Mouse (Mus musculus): ENCODE results near the gene Slc47a2.
"Not testable (repeated sequence)": the region's sequence is repeated elsewhere in the genome, so short reads cannot be mapped to it uniquely, and the experiment has no call there.

Slc47a2 gene

DNA sequence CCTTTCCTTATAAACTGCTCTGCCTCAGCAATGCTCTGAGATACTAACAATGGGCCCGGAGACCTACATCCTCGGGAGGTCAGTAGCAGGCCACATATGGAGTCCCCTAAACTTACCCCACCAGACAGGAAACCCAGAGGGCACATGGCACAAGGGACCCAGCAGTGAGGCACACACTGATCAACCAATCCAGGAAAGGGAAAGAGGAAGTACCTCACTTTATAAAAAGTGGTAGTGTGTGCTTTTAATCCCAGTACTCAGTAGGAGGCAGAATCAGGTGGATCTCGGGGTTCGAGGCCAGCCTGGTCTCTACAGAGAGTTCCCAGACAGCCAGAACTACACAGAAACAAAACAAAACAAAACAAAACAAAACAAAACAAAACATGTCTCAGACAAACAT, 2.3 kb downstream of the Slc47a2 start:
- DNase-seq, result no peak

DNA sequence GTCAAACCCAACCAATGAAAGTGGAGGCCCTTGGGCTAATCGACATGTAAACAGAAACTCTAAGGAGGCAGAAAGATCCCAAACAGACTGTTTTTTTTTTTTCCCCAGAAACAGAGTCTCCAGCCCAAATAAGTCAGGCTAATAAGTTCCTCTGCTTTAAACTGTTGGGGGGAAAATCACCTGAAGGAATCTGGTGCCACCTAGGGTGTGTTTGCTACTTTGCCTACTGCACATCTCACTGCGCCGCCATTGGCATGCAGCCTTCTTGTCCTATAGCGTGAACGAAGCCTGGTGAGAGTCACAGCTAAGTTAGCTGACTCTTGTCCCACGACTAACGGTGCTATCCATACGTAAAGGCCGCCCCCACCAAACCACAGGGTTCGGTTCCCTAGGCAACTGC, 5.1 kb downstream of the Slc47a2 start:
- DNase-seq, result no peak

DNA sequence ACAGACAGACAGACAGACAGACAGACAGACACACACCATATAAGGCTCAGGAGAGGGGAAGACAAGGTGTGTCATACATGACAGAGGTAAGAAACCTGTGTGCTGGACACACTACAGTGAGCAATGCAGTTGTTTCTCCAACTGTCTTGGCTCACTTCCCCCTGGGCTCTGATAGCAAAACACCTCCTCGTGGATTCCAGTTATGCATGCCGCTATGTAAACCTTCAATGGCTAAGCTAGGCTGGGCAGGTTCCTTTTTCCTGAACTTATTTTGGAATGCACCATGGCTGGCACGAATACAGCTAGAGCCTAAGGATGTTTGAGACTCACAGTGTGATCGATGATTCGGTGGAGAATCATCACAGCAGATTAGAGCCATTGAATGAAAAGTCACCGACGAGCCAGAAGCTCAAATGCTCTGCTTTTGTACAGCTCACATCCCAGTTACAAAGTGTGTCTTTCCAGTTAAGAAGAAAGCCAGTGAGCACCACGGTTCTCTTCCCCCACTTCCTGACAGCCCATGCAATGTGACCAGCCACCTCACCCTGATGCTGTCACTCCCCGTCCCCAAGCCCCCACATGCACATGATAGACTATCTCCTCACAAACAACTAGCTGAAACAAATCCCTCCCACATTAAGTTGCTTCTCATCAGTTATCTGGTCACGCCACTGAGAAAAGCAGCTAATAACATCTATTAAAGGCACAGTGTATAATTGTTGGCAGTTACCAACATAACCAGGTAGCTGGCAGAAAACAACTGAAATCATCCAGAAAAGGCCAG, 21.6 kb downstream of the Slc47a2 start:
- no peak for DNase-seq

DNA sequence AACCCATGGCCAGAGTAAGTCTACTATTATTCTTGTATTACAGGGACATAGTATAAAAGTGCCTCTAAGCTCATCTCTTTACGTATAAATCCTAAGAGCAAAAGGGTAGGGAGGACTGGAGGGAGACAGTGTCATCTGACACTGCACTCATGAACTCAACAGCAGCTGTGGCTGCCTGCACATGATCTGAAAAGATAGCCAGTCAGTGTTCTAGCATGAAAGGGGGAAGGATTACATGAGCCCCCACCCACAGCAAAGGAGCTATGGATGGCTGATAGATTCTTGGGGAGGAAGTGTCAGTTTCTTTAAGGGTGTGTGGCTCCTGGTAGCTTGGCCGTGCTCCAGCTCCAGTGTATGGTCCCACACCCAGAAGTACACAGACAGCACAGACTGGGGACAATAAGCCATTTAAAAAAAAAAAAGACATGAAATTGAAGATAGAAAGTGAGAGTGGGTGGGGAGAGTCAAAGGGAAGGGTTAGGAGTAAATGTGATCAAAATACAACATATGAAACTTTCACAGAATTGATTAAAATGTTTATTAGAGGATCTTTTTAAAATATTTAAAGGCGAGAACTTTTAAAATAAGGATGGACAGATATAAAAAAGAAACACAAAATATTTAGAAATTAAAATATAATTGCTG, 22.6 kb downstream of the Slc47a2 start:
- DNase-seq, result no peak

DNA sequence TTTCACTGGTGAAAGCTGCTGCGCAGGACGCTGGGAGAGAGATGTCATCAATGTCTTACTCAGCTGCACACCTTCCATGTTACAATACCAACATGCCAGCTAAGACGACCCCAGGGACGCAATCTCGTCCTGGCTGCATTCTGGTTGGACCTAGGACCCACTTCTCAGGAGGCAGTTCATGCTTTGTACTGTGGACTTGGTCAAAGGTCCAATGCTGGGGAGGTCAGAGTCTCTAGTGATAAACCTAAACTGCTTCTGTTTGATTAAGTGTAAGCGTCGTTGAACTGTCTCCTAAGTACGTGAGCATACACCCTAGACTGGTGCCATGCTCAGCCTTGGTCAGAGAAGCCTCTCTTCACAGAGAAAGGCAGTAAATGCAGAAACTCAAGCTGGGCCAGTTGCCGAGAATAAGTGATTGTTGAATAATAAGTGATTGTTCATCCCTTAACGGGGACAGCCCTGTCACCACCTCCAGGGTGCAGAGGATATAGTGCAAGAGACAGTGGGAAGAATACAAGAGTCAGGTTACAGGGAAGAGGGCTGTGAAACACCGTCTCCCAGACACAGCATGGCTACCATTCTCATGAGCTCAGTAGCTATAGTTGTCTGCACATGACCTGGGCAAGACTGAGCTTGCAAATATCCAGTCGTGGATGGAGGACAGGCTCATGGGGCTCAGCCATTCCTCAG, 23.3 kb downstream of the Slc47a2 start:
- DNase-seq, result no peak

DNA sequence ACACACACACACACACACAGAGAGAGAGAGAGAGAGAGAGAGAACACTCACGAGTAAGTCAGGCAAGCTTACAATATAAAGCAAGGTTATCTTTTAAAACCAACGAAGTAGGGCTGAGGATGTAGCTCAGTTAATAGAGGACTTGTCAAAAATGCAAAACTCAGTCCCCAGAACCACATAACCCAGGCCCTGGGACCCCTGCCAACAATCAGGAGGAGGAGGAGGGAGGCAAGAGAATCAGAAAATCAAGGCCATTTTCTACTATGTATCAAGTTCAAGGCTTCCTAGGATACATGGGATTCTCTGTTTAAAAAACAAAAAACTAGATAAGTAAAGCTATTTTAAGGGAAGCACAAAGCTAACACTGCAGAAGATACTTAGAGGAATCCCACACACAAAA, 25.8 kb downstream of the Slc47a2 start:
- DNase-seq, result no peak

DNA sequence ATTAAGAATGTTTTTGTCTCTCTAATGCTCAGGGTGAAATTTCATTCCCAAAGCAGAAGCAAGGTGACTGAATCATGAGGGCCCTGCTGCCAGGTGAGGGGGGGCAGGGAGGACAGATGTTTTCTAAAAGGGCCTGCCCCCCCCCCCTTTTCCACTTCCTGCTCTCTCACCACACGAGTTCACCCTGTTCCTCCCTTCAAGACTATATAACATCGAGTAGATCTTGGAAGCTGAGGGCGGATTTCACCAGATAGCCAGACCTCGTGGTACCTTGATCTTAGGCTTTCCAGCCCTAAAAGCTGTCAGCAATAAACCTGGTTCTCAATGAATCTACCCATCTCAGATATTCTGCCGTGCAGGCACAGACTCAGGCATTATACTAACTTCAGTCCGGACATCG, 32.3 kb downstream of the Slc47a2 start:
- no peak for DNase-seq

DNA sequence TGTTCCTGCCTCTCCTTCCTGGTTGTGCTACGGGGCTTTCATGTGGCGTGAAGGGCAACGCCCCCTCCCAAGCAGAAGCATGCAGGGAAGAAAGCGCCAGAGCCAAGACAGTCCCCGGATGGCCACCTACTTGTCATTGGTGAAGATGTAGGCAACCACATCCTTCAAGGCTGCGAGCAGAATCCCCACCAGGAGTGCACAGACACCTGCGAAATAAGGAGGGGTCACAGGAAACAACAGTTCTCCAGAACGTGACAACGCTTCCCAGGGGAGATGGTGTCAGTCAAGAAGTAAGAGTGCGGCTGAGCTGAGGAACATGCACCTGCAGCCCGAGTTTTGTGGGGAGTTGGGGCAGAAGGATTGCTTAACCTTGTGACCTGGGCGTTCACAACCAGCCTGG, 32.8 kb downstream of the Slc47a2 start:
- no peak for DNase-seq

DNA sequence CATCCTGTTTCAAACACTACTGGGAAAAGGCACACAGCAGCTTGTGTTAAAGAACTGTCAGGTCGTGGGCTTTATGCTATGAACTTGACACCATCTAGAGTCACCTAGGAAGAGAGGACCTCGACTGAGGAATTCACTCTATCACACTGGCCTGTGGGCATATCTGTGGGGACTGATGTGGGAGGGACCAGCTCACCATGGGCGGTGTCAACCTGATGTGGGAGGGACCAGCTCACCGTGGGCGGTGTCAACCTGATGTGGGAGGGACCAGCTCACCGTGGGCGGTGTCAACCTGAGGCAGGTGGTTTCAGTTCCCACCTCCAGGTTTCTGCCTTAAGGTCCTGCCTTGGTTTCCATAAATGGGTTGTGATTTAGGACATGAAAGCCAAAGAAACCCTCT, 34.9 kb downstream of the Slc47a2 start:
- no peak for DNase-seq

DNA sequence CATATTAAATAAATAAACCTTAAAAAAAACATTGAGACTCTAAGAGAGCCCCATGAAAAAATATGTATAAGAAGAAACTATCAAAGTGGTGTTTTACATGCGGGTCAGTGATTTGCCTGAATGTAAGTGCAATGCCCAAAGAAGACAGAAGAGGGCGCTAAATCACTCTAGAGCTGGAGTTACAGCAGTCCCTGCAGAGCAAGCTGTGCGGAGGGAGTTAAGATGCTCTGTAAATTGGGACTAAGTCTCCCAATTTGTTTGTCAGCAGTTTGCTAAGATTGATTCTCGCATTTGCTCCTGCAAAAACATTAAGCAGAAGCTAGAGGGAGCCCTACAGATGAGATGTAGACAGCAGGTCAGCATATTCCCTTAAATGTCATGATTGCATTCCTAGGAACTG, 37.3 kb downstream of the Slc47a2 start:
- no peak for DNase-seq

DNA sequence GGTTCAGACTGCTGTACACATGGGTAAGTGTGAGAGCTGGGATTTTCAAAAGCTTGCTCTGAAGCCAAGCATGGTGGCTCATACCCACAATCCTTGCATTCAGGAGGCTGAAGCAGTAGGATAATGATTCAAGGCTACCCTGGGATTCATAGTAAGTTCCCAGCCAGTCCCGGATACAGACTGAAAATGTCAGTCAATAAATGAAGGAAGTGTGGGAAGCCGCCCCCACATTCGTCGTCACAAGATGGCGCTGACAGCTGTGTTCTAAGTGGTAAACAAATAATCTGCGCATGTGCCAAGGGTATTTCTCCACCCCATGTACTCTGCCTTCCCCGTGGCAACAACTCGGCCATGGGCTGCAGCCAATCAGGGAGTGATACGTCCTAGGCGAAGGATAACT, 38.1 kb downstream of the Slc47a2 start:
- DNase-seq, result not testable (repeated sequence)

DNA sequence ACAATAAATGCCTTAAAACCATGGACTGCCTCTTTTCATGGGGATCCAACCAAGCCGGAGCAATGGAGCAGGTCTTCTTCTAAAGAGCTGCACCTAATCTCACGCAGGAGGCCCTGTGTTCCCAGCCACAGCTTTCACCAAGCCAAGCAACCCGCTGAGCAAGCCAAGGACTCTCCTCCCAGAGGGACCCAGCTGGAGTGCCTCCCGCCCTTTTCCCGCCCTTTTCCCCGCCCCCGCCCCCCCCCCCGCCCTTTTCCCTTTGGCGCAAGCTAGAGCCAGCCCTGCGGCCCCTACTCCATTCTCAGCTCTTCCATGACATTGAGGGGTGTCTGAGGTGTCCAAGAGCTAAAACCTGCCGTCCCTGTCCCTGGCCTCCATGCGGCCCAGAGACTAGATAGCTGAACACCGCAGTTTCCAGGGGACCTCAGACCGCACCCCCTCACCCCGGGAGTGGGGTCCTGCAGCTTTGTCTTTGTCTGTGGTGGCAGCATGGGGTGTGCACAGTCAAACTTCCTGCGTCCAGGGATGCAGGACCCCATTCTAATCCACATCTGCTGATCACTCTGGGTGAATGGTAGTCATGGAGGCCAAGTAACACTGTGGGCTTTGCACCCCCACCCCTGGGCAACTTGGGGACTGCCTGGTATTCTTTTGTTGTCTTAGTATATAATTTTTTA, 41.8 kb downstream of the Slc47a2 start:
- DNase-seq, result no peak

DNA sequence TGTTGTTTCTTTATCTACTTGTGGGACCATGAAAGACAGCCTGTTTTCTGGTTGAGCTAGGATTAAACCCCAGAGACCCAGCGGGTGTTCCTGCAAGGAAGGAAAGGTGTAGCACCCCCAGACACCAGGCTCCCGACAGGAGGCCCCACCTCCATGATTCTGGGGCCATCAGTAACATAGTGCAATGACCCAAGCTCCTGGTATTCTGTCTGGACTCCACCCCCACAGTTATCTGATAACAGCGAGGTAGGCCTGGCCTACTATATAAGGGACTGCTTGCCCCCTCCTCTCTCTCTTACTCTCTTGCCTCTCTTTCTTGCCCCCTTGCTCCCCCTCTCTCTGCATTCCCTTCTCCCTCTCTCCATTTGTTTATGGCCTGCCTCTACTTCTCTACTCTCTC, 42.5 kb downstream of the Slc47a2 start:
- DNase-seq, result no peak

DNA sequence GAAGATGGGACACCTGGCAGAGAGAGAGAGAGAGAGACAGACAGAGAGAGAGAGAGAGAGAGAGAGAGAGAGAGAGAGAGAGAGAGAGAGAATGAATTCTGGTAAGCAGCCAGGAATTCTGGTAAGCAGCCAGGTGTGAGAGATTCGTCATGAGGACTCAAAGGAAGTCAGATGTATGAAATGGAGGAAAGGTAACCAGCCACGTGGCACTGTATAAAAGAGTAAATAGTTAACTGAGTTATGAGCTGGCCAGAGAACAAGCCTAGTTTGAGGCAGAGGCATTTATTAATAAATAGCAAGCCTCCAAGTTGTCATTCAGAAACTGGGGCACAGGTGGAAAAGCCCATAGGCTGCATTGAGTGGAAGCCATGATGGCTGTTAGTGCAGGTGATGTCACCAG, 44.8 kb downstream of the Slc47a2 start:
- no peak for DNase-seq

DNA sequence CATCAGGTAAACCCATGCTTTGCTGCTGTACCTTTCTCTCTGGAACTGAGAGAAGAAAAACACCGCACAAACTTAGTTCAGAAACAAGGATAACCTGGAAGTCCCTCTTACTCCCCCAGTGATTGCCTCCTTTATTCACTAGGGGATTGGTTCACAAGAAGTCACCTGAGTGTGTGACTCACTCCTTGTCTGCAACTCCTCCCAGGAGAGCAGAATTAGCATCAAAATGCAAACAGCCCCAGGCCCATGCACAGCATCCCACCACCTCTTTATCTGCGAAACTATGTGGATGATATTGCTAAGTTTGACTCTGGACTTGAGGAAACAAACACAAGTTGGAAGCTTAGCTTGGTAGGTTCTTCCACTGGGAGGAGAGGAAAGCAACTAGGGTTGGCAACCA, 45.3 kb downstream of the Slc47a2 start:
- DNase-seq, result no peak

DNA sequence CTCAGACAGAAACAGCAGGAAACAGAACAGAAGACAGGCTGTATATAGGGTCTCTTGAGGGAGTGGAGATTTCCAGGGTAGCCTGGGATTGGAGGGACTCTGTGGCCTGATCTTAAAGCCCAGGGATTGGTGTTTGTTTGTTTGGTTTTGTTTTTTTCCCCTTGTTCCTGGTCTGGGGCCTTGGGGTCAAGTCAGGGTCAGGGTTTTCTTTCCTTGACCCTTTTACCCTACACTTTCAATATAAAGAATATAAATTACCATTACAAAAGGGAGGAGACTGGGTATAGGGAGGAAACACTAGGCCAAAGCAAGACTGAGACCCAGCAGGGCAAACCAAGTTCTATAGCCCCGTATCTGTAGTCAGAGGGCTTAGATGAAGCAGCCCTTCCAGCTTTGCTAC, 46.1 kb downstream of the Slc47a2 start:
- no peak for DNase-seq

DNA sequence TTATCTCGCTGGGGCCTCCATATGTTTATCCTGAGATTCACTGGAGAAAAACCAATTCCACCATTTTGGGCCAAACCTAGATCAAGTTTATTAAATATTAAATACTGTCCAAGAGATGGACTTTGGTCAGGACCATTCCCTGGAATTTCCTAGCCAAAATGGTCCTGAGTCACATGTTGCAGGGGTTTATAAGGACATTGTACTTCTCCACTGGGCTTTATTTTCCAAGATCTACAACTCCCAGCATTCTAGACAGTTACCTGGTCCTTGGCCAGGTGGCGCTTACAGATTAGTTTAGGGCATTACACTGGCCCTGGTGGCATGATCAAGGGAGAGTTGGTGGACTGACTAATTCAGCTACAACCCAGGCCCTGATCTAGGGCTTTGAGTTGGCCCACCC, 47.1 kb downstream of the Slc47a2 start:
- DNase-seq, result no peak

DNA sequence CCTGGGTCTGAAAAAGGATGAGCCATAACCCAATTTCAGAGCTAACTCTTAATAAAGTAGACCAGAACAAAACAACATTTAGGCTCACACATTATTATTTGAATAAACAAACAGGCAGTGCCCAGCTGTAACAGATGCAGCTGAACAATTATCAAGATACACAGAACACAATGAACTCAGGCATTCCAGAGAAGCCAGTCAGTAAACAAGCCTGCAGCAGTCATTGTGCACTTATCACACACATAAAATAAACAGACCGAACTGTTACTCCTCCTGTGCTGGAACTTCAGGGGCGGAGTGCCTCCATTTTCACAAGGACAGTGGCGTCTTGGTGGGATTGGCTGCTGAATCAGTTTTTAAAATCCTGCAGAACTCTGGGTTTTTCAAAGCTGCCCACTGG, 48.2 kb downstream of the Slc47a2 start:
- DNase-seq, result no peak

DNA sequence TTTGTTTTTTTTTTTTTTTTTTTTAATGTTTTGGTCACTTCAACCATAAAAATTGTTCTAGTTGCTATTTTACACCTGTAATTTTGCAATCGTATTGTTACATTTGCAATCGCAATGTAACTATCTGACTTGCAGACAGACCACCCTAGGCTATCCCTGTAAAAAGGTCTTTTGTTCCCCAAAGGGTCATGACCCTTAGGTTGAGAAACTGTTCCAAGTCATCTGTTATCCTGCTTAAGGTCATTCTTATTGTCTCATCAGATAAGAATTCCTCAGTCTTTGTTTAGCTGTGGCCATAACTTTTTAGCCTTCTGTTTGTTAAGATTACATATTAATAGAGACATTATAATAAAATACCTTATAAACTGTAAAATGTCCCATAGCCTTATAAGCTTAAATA, 49.4 kb downstream of the Slc47a2 start:
- no peak for DNase-seq

DNA sequence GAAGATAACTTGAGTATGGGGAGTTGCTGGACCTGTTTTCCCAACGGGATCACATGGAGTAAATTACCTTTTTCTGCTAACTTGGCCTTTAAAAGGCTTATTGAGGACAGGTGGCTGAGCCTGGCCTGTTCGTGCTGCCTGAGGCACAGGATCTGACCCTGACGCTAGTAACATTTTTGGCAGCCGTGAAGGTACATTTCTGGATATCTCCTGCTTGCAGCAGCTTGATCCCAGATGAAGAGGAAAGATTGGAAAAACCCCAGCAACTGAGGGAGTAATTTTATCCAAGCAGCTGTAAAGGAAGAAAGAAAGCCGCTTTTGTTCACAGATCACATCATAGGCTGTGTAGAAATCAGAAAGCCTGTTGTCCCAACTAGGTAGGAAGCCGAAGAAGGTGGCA, 58.3 kb downstream of the Slc47a2 start:
- DNase-seq, result no peak

DNA sequence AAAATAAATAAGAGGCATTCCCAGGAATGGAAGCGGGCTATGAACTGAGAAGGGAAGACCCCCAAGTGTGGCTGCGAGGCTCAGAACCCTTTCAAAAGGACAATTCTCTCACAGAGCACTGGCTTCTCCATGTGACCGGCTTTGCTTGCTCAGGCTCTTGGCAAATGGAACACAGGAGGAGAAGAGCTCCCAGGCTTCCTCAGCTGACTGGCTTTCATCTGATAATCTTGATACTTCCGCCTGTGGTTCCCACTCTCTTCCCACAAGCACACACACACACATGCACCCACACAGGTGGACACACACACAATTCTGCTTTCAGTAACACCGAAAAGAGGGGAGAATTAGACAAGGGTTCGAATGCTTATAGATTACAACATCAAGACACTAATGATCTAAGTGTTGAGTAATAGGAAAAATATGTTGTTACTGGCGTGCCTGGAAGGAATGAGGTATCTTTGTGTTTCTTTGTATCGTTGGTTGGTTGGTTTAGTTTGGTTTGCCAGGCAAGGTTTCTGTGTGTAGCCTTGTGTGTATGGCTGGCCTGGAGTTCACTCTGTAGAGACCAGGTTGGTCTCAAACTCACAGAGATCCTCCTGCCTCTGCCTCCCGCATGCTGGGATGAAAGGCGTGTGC, 59.1 kb downstream of the Slc47a2 start:
- no peak for DNase-seq

DNA sequence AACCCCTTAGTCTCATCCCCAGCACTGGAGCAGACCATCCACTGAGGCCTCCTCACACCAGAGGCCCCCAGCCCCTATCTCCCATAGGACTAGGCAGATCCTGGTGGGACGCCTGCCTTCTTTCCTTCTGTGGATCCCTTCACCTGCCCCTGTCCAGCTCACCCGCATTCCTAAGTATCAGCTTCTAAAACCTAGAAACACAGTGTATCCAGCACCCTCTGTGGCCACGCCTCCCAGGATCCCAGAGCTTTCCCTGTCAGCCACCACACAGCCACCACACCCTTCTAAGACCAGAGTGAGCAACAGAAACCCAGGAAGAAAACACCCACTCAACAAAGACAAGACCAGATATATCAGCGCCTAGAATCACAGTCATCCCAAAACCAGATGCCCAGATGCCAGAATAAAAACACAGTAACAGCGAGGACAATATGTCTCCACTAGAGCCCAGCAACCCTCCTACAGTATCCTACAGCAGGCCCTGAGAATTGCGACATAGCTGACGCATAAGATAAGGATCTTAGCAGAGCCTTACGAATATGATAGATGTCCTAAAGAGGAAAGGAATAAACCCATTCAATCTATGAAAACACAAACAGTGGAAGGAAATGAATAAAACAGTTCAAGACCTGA, 64.1 kb downstream of the Slc47a2 start:
- no peak for DNase-seq

DNA sequence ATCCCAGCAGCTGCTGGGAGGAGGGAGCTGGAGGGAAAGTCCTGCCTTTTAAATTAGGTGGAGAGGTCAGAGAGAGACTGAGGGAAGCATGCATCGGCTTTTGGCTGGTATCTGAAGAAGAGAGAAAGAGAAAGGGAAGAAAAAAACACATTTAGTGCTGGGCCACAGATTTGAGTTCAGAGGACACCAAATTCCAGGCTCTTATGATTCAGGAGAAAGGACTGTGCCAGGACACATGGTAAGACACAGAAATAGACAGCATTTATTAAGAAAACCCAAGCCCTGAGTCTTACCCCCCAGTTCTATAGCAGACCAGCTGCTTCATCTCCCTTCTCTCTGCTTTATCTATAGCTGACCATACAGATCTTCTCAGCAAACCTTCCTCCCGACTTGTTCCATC, 64.7 kb downstream of the Slc47a2 start:
- no peak for DNase-seq
